Mouse (Mus musculus) ES-Bruce4 (cell line): ENCODE measurements around the gene Mtor. TPM values are rescaled to one million over a fixed set of nuclear protein-coding genes. Genes with fewer than 3 reads are reported as not detected.

ENCODE experiments used
- H3K27ac ChIP-seq: 2 replicates; pipeline ENCODE4 v1.5.1; 2012; ENCODE audit warnings: low read length, inconsistent platforms; ENCODE audit not compliant: insufficient read depth
- H3K27me3 ChIP-seq: 2 replicates; pipeline ENCODE4 v1.6.1; 2012; ENCODE audit warnings: mild to moderate bottlenecking, low read length, inconsistent platforms; ENCODE audit not compliant: control insufficient read depth, poor library complexity, insufficient read depth, severe bottlenecking
- H3K36me3 ChIP-seq: 2 replicates; pipeline ENCODE4 v1.6.1; 2012; ENCODE audit warnings: inconsistent platforms, mild to moderate bottlenecking, low read length, moderate library complexity; ENCODE audit not compliant: control insufficient read depth, poor library complexity, insufficient read depth, severe bottlenecking
- H3K4me1 ChIP-seq: one replicate; pipeline ENCODE4 v1.8.1; 2011; ENCODE audit warnings: low read length; ENCODE audit not compliant: control insufficient read depth, insufficient read depth
- H3K4me3 ChIP-seq: 2 replicates; pipeline ENCODE4 v1.5.1; 2011; ENCODE audit warnings: low read depth, mild to moderate bottlenecking, low read length
- H3K9ac ChIP-seq: 2 replicates; pipeline ENCODE4 v1.6.1; 2012; ENCODE audit warnings: low read depth, mild to moderate bottlenecking, inconsistent platforms; ENCODE audit not compliant: poor library complexity, severe bottlenecking
- H3K9me3 ChIP-seq: replicated peaks from 2 replicates; pipeline ENCODE4 v1.6.1; 2012; ENCODE audit warnings: mild to moderate bottlenecking, low read length, inconsistent platforms; ENCODE audit not compliant: control insufficient read depth, poor library complexity, insufficient read depth, severe bottlenecking
- CTCF ChIP-seq: IDR thresholded peaks from one replicate; pipeline ENCODE4 v1.8.1; 2011; ENCODE audit warnings: low read depth, low read length
- EP300 ChIP-seq: IDR thresholded peaks from 2 replicates; pipeline ENCODE4 v1.6.1; 2011; ENCODE audit warnings: low read depth, low read length; ENCODE audit not compliant: insufficient read depth
- POLR2A ChIP-seq: IDR thresholded peaks from one replicate; pipeline ENCODE4 v1.8.1; 2011; ENCODE audit warnings: low read length; ENCODE audit not compliant: insufficient read depth
- polyA plus RNA-seq: library from polyadenylated mRNA; stranded (reverse); fragments of >200 nt; gene quantifications from 2 replicates; pipeline ENCODE4 v1.2.4, GENCODE M21; 2011; ENCODE audit warnings: low read depth; ENCODE audit not compliant: missing spikeins, insufficient read depth, insufficient read length

The Mtor gene
- polyA plus RNA-seq, 1 experiment = 26.0 TPM

DNA sequence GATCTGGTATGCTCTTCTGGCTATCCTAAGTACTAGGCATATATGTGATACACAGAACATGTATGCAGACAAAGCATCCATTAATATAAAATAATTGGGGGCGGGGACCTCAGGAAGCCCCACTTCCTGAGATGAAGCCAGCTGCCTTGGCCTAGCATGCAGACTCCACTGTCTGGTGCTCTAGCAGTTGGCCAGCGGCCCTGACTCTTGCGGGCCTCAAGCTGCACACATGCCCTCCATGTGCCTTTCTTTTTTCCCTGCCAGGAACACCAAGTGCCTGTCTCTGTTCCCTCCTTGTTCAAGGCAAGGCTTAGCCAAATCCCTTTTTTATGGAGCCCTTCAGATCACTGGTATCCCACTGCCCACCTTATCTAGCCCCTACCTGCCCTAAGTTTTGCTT is 87.5 kb downstream of the Mtor start:
- no peak overlapping the region for H3K4me3 ChIP-seq
- no peak overlapping the region for H3K27ac ChIP-seq
- H3K9me3 ChIP-seq = no peaks in the 10 kb centered on the region
- H3K9ac ChIP-seq = no peak overlapping the region
- TF ChIP-seq CTCF = no peak
- TF ChIP-seq EP300 = no peak
- no peak for TF ChIP-seq POLR2A
- H3K36me3 ChIP-seq = peaks cover 18% of the 10 kb centered on the region
- H3K27me3 ChIP-seq = no peaks in the 10 kb centered on the region
- H3K4me1 ChIP-seq = no peaks in the 10 kb centered on the region

DNA sequence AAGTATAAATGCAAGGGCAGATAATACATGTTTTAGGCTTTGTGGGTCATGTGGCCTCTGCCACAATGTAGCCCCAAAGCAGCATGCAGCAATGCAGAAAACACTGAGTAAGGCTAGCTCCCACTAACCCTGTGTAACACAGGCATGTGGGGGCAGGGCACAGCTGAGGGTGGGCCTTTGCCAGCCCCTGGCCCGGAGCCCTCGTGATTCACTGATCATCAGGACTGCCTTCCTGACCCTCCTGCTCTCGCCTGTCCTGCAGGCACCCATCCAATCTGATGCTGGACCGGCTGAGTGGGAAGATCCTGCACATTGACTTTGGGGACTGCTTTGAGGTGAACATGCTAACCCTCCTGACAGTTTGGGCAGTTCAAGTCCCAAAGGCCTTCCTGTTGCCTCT is 100.7 kb downstream of the Mtor start:
- Histone ChIP-seq H3K9ac (no peak overlapping the region), H3K27ac (no peak overlapping the region), H3K4me3 (no peak overlapping the region), H3K9me3 (no peaks in the 10 kb centered on the region), H3K36me3 (peaks cover 21% of the 10 kb centered on the region), H3K4me1 (no peaks in the 10 kb centered on the region), H3K27me3 (no peaks in the 10 kb centered on the region)
- TF ChIP-seq CTCF = no peak
- TF ChIP-seq POLR2A = no peak
- no peak for TF ChIP-seq EP300

DNA sequence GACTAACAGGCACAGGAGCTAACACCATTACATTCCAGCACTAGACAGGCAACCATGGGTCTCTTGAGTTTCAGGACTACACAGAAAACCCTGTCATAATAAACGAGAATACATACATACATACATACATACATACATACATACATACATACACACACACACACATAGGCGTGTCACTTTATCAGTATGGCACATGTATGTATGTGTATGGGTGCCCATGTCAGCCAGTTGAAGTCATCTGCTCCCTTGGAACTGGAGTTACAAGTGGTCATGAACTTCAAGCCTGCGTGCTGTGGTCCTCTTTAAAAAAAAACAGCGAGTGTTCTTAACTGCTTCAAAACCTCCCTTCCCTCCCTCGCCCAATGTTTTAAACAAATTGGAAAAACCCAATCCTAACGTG is 109.4 kb downstream of the Mtor start:
- Histone ChIP-seq H3K4me3 (peak overlapping the region; percentile 93), H3K36me3 (peaks cover 34% of the 10 kb centered on the region), H3K27ac (peak overlapping the region; percentile 59), H3K27me3 (no peaks in the 10 kb centered on the region), H3K4me1 (no peaks in the 10 kb centered on the region), H3K9me3 (no peaks in the 10 kb centered on the region), H3K9ac (peak overlapping the region; percentile 92)
- TF ChIP-seq EP300 (no peak), CTCF (no peak), POLR2A (no peak)

DNA sequence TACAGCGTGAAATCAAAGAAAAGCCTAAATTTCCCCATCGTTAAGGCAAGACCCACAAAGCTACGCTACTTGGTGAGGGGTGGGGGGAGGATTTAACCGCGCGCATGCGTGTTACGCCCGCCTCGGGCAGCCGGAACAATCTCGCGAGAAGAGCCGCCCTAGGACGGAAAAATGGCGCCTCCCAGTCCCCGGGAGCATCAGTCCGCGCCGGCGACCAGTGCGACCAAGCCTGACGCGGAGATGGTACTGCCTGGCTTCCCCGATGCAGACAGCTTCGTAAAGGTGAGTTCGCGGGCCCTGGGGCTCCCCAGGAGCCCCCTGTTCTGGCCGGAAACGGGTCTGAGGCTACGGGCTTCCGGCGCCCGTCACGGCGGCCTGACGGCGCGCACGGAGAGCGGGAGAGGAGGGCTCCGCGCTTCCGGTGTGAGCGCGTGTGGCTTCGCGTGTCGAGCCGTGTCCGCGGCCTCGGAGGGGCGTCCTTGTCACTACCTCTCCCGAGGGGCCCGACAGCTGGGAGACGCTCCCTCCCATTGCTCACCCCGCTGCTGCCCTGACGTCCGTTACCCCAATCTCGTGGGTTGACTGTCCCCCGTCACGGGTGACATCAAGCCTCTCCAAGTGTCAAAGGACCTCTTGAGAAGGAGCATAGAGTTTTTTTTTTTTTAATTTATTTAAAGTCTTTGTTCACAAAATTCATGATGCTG is 110.0 kb downstream of the Mtor start, which contains the start of gene Exosc10:
Gene Exosc10 (plus strand): TSS at position 133 of the 704 bp plus-strand sequence.
- Histone ChIP-seq H3K4me1 (no peaks in the 10 kb centered on the region), H3K36me3 (peaks cover 36% of the 10 kb centered on the region)

DNA sequence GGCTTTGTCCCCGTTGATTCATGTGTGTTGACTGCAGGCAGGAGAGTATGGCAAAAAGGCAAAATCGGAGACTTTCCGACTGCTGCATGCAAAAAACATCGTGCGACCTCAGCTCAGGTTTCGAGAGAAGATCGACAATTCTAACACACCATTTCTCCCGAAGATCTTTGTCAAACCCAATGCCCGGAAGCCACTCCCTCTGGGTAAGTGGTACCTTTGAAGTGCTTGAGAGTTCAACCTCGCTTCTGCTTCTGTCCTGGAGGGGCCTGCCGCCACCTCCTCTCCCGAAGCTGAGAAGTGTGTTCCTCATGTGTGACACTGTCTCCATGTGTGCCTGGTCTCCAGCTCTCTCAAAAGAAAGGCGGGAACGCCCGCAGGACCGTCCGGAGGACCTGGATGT is 114.3 kb downstream of the Mtor start:
- Histone ChIP-seq H3K27me3 (no peaks in the 10 kb centered on the region), H3K36me3 (peaks cover 61% of the 10 kb centered on the region), H3K4me3 (no peak overlapping the region), H3K9me3 (no peaks in the 10 kb centered on the region), H3K4me1 (no peaks in the 10 kb centered on the region), H3K9ac (no peak overlapping the region), H3K27ac (no peak overlapping the region)
- TF ChIP-seq EP300 (no peak), CTCF (no peak), POLR2A (no peak)

More for the DNA sequence above, 110.0 kb downstream of the Mtor start, which contains the start of gene Exosc10:
- TF ChIP-seq CTCF = no peak
- TF ChIP-seq POLR2A = peak; percentile 72
- Histone ChIP-seq H3K27ac (peak within 1 kb of the TSS; percentile 59), H3K27me3 (no peaks in the 10 kb centered on the region), H3K9me3 (no peaks in the 10 kb centered on the region), H3K9ac (peak within 1 kb of the TSS; percentile 92), H3K4me3 (peak within 1 kb of the TSS; percentile 93)

DNA sequence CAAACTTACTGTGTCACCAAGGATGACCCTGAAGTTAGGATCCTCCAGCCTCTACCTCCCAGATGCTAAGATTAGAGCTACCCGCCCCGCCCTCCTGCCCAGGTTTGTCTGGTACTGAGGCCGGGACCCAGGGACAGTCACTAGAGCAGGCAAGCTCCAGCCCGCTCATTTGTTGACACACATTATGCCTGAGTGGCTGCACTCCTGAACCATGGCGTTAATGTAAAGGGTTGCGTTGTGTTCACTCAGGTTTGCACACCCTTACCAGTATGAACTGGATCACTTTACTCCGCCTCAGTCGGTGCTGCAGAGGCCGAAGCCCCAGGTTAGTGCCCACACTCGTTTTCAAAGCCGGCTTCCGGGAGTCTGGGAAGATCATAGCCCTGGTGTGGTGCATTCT is 115.2 kb downstream of the Mtor start:
- Histone ChIP-seq H3K27me3 (no peaks in the 10 kb centered on the region), H3K9me3 (no peaks in the 10 kb centered on the region), H3K4me1 (no peaks in the 10 kb centered on the region), H3K4me3 (no peak overlapping the region), H3K9ac (no peak overlapping the region), H3K36me3 (peaks cover 69% of the 10 kb centered on the region), H3K27ac (no peak overlapping the region)
- TF ChIP-seq EP300 (no peak), CTCF (no peak), POLR2A (no peak)
